Mouse (Mus musculus): Measurements from ENCODE around the gene Ppp1r18. TPM values are rescaled to one million over a fixed set of nuclear protein-coding genes. Genes with fewer than 3 reads are reported as not detected.

Gene Ppp1r18
- polyA plus RNA-seq (2015; fragmentation: Nextera tagmentation; extraction: Ambion mirVana) = 12.4 and 12.8 TPM in 2 replicates

DNA sequence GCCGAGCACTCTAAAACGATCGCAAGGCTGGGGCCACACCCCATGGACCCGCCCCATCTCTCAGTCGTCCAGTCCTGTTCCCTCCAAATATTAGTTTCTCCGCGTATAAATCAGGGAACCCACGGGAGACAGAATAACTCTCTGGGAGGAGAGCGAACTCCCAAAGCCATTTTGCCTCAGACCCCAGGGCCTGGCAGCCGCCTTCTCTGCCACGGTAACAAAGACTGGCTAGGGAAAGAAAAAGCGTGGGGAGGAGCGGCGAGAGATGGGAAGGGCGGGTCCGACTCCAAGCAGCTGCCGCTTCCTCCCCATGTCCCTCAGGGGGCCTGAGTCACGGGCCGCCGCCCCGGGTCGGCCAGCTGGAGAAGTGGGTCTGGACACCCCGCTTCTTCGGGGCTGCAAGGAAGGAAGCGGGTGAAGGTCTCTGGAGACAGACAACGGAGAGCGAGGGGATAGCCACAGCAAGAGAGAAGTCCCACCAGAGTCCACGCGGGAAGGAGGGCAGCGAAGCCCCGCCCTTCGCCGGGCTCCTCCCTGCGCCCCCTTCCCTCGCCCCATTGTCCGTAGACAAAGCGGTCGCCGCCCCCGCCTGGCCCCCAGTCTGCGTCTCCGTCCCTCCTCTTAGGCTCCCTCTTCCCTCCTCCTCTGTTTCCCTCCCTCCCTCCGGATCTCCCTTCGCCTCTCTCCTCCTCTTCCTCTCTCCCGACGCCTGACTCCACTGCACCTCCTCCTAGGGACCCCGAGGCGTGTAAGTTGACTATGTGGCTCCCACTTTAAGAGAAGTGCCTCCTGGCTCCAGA, at the start of gene Ppp1r18:
Gene Ppp1r18, plus strand, starts transcription at position 113 of the 800 bp plus-strand sequence.
- Histone ChIP-seq H3K9ac (peak within 1 kb of the TSS; percentile 44), H3K9me3 (replicated peaks) (no peaks in the 10 kb centered on the region), H3K4me2 (peak within 1 kb of the TSS; percentile 78), H3K4me3 (replicated peaks) (peak within 1 kb of the TSS; percentile 58), H3K27ac (replicated peaks) (peak within 1 kb of the TSS; percentile 75), H3K4me1 (replicated peaks) (peaks cover 67% of the 10 kb centered on the region), H3K27me3 (peaks cover 75% of the 10 kb centered on the region), H3K36me3 (replicated peaks) (0 out of 2 replicates have a peak, but pooled peaks cover 4% of the 10 kb centered on the region)
- WGBS (ENCODE audit: insufficient replicate concordance) = under 1% methylated on average over 48 of the region's 48 CpGs
- no peak for ATAC-seq (ENCODE audit: insufficient read depth)

DNA sequence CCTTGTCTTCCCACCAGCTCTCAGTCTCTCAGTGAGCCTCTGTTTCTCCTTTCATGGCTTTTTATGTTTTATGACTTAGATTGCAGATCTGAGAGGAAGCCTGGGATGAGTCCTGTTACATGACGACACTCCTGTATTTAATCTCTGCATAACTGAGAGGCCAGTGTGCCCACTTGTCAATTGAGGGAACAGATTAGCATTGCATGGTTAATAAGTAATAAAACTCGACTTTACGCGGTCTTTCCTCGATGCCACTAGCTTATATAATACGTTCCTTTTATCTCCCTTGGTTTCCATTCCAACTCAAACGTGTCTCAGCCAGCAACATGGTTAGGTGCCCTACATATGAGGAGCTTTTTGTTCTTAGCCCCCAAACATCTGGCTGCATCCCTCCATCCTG, 49.6 kb upstream of the Ppp1r18 start:
- Histone ChIP-seq H3K36me3 (replicated peaks) (no peaks in the 10 kb centered on the region), H3K4me3 (replicated peaks) (no peak overlapping the region), H3K9ac (no peak overlapping the region), H3K27ac (replicated peaks) (no peak overlapping the region), H3K4me1 (replicated peaks) (peaks cover 62% of the 10 kb centered on the region), H3K9me3 (replicated peaks) (no peaks in the 10 kb centered on the region), H3K4me2 (no peak overlapping the region), H3K27me3 (no peaks in the 10 kb centered on the region)
- 60% methylated on average over 7 of the region's 7 CpGs for WGBS (ENCODE audit: insufficient replicate concordance)
- no peak for ATAC-seq (ENCODE audit: insufficient read depth)

DNA sequence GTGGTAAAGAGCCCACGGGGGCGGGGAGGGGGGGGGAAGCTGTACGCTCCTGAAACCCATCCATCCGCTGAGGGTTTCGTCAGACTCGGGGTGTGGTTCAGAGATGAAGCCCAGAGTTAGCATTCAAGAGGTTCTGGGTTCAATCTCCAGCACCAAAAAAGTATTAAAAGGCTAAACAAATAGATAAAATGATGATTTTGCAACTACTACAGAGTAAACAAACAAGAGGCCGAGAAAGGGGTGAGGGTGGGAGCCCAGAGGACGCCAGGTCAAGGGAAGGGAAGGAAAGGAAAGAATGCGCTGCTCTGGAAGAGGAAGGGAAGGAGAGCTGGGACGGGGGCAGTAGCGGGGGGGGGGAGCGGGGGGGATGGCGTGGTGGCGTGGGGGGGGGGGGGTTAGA, 48.7 kb upstream of the Ppp1r18 start:
- no peak for ATAC-seq (ENCODE audit: insufficient read depth)
- no peaks in the 10 kb centered on the region for H3K9me3 ChIP-seq (replicated peaks)
- no peak overlapping the region for H3K4me3 ChIP-seq (replicated peaks)
- no peak overlapping the region for H3K4me2 ChIP-seq
- H3K4me1 ChIP-seq (replicated peaks) = peaks cover 65% of the 10 kb centered on the region
- H3K27me3 ChIP-seq = no peaks in the 10 kb centered on the region
- H3K36me3 ChIP-seq (replicated peaks) = no peaks in the 10 kb centered on the region
- no peak overlapping the region for H3K9ac ChIP-seq
- no peak overlapping the region for H3K27ac ChIP-seq (replicated peaks)
- 56% methylated on average over 14 of the region's 14 CpGs for WGBS (ENCODE audit: insufficient replicate concordance)

DNA sequence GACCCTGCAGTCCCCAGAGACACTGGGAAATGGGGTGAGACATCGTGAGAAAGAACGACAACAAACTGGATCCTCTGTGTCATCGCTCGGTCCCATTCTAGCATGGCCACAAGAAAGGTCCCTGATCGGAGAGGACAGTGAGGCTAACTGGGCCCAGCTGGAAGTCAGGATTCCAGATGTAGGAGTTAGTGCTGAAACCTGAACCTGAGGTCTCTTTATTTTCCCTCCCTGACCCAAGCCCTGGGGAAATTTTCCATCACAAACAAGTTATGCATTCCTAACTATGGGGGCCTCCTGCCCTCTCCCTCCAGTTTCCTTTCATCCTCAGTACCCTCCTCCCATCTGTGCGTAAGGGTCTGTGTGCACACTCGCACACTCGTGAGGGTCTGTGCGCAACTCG, 48.2 kb upstream of the Ppp1r18 start:
- WGBS (ENCODE audit: insufficient replicate concordance) = 77% methylated on average over 10 of the region's 10 CpGs
- no peaks in the 10 kb centered on the region for H3K27me3 ChIP-seq

DNA sequence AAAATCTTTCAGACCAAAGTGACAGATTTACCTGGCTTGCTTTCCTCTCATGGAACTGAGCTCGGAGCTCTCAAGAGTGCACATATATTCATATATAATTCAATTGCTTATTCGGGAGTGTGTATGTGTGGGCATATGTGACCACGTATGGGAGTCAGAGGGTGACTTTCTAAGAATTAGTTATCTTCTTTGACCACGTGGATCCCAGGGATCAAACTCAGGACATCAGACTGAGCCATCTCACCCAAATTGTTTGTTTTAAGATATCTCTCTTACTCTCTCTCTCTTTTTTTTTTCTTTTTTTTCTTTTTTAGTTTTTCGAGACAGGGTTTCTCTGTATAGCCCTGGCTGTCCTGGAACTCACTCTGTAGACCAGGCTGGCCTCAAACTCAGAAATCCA, 45.3 kb upstream of the Ppp1r18 start:
- Histone ChIP-seq H3K27ac (replicated peaks) (0 out of 2 replicates have a peak overlapping the region, but pooled peaks have one; percentile 8), H3K4me3 (replicated peaks) (no peak overlapping the region), H3K4me1 (replicated peaks) (peaks cover 77% of the 10 kb centered on the region), H3K4me2 (peak overlapping the region; percentile 98; the same call in 1 of the 2 replicates), H3K27me3 (no peaks in the 10 kb centered on the region), H3K36me3 (replicated peaks) (peaks cover 7% of the 10 kb centered on the region; the same call in 1 of the 2 replicates), H3K9me3 (replicated peaks) (no peaks in the 10 kb centered on the region), H3K9ac (no peak overlapping the region)
- ATAC-seq (ENCODE audit: insufficient read depth) = no peak
- 28% methylated on average over 5 of the region's 5 CpGs for WGBS (ENCODE audit: insufficient replicate concordance)

More for the DNA sequence above, 48.2 kb upstream of the Ppp1r18 start:
- H3K9ac ChIP-seq = no peak overlapping the region
- ATAC-seq (ENCODE audit: insufficient read depth) = no peak
- H3K36me3 ChIP-seq (replicated peaks) = no peaks in the 10 kb centered on the region
- H3K27ac ChIP-seq (replicated peaks) = no peak overlapping the region
- H3K4me2 ChIP-seq = no peak overlapping the region
- H3K4me3 ChIP-seq (replicated peaks) = no peak overlapping the region
- peaks cover 70% of the 10 kb centered on the region for H3K4me1 ChIP-seq (replicated peaks)
- no peaks in the 10 kb centered on the region for H3K9me3 ChIP-seq (replicated peaks)

DNA sequence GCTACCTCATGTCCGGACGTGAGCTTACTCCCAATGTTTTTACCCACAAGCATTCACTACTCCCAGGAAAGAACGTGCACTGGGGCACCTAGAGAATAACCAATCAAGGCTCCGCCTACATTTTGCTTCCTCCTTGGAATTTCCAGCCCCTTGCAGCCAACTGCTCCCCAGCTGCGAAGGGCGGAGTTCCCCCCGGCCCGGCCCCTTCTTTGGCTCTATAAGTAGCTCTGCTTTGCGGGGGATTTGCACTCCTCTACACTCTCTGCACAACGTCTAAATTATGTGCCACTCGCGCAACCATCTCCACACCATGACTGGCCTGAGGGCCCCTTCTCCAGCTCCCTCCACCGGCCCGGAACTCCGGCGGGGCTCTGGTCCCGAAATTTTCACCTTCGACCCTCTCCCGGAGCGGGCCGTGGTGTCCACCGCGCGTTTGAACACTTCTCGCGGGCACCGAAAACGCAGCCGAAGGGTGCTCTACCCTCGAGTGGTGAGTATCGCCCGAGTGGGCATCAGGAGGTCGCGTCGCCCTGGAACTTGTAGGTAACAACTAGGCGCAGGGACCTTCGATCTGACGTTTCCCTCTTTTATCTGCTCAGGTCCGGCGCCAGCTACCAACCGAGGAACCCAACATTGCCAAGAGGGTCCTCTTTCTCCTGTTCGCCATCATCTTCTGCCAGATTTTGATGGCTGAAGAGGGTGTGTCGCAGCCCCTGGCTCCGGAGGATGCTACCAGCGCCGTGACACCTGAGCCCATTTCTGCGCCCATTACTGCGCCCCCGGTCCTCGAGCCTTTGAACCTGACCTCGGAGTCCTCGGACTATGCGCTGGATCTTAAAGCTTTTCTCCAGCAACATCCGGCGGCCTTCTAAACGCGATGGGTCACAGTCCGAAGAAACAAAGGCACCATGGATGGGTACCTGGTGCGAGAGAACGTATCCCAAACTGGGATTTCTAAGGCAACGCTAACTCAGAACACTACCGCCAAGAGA, 43.7 kb upstream of the Ppp1r18 start, which contains the start of gene Ier3:
Gene Ier3, plus strand, starts transcription at position 246 of the 992 bp plus-strand sequence.
- peak within 1 kb of the TSS; percentile 82 for H3K9ac ChIP-seq
- H3K9me3 ChIP-seq (replicated peaks) = no peaks in the 10 kb centered on the region
- WGBS (ENCODE audit: insufficient replicate concordance) = under 1% methylated on average over 62 of the region's 62 CpGs
- H3K4me3 ChIP-seq (replicated peaks) = peak within 1 kb of the TSS; percentile 86
- peak within 1 kb of the TSS; percentile 98 for H3K4me2 ChIP-seq
- ATAC-seq (ENCODE audit: insufficient read depth) = peak; percentile 26
- H3K4me1 ChIP-seq (replicated peaks) = peaks cover 75% of the 10 kb centered on the region
- peak within 1 kb of the TSS; percentile 95 for H3K27ac ChIP-seq (replicated peaks)
- H3K27me3 ChIP-seq = no peaks in the 10 kb centered on the region
- peaks cover 24% of the 10 kb centered on the region for H3K36me3 ChIP-seq (replicated peaks)

DNA sequence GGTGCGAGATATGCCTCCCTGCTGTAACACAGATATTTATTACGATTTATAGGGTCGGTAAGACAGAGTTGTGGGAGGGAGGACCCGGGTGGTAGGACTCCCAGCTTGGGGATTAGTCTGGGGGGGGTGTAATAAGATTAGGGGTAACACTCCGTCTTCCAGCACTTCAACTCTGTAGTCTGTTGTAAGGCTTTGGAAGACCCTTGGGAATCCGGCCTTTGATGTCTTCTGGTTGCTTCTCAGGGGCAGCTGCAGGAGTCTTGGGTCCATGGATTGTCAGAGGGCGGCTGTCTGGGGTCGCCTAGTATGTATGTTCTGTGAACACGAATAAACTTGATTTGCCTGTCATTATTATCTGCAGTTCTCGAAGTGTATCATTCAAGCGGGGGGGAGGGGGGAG, 42.8 kb upstream of the Ppp1r18 start:
- peak overlapping the region; percentile 86 for H3K4me3 ChIP-seq (replicated peaks)
- H3K9ac ChIP-seq = peak overlapping the region; percentile 82
- peak overlapping the region; percentile 98 for H3K4me2 ChIP-seq
- peaks cover 32% of the 10 kb centered on the region for H3K36me3 ChIP-seq (replicated peaks)
- H3K4me1 ChIP-seq (replicated peaks) = peaks cover 72% of the 10 kb centered on the region
- H3K27me3 ChIP-seq = no peaks in the 10 kb centered on the region
- WGBS (ENCODE audit: insufficient replicate concordance) = under 1% methylated on average over 11 of the region's 11 CpGs
- peak overlapping the region; percentile 95 for H3K27ac ChIP-seq (replicated peaks)
- H3K9me3 ChIP-seq (replicated peaks) = no peaks in the 10 kb centered on the region
- ATAC-seq (ENCODE audit: insufficient read depth) = no peak

DNA sequence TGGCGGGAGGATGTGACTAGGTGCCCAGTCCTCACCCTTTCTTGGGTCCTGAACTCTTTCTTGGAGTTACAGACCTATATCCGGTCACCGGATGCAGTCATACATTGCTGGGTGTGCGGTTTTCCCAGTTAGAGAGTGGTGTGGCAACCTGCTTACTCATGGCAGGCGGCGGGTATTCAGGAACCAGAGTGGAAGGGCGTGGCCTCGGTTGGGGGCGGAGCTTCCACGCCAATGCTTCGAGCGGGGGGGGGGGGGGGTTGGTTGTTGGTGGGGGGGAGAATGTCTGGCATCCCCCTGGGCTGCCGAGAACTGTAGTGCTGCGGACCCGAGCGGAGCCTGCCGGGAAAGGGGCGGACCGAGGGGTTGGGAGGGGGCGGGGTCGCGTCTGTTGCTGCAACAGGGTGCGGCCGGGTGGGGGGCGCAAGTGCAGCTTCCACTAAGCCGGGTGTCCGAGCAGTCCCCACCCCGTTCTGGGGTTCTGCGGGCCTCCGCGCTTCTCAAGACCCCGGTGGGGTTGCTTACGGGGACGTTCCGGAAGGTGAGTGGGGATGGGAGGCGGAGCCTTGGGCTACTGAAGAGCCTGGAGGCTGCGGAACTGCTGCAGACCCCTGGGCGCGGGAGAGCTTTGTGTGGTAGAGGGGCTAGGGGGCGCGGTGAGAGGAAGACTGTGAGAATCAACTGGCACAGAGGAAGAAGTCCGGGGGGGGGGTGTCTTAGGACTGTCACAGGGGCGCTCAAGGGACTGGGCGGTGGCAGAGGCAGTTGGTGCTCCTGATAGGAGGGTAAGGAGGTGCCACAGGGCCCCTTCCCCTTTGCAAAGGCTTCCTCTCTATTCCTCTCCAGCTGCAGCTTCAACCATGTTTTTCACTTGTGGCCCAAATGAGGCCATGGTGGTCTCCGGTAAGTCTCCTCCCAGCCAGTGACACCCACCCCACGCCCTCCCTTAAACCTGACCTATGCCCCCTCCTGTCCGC, 42.1 kb upstream of the Ppp1r18 start, which contains the start of gene Flot1:
Gene Flot1, plus strand, starts transcription at position 267 of the 974 bp plus-strand sequence.
- no peaks in the 10 kb centered on the region for H3K9me3 ChIP-seq (replicated peaks)
- peaks cover 35% of the 10 kb centered on the region for H3K36me3 ChIP-seq (replicated peaks)
- H3K4me3 ChIP-seq (replicated peaks) = peak within 1 kb of the TSS; percentile 86
- ATAC-seq (ENCODE audit: insufficient read depth) = peak; percentile 75
- H3K27me3 ChIP-seq = no peaks in the 10 kb centered on the region
- H3K9ac ChIP-seq = peak within 1 kb of the TSS; percentile 82
- under 1% methylated on average over 46 of the region's 47 CpGs for WGBS (ENCODE audit: insufficient replicate concordance)
- H3K27ac ChIP-seq (replicated peaks) = peak within 1 kb of the TSS; percentile 95
- H3K4me1 ChIP-seq (replicated peaks) = peaks cover 72% of the 10 kb centered on the region
- H3K4me2 ChIP-seq = peak within 1 kb of the TSS; percentile 98

DNA sequence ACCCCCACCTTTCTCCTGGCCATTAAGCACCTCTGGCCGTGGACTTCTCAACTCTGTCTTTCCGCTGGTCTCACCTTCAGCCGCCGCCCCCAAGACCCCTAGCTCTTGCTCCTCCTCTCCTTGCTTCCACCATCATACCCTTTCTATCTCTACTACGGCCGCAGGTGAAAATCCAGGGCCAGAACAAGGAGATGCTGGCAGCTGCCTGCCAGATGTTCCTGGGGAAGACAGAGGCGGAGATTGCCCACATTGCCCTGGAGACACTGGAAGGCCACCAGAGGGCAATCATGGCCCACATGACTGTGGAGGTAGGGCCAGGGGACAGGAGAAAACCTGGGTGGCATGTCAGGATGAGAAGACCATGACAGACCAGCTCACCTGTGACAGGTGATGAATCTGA, 41.0 kb upstream of the Ppp1r18 start:
- WGBS (ENCODE audit: insufficient replicate concordance) = 59% methylated on average over 7 of the region's 7 CpGs

More for the DNA sequence above, 41.0 kb upstream of the Ppp1r18 start:
- Histone ChIP-seq H3K27me3 (no peaks in the 10 kb centered on the region), H3K36me3 (replicated peaks) (peaks cover 45% of the 10 kb centered on the region), H3K9me3 (replicated peaks) (no peaks in the 10 kb centered on the region), H3K4me2 (peak overlapping the region; percentile 98), H3K4me1 (replicated peaks) (peaks cover 77% of the 10 kb centered on the region), H3K4me3 (replicated peaks) (peak overlapping the region; percentile 86), H3K27ac (replicated peaks) (peak overlapping the region; percentile 95), H3K9ac (peak overlapping the region; percentile 82)
- no peak for ATAC-seq (ENCODE audit: insufficient read depth)
